Mouse (Mus musculus): ENCODE results near the gene Pkd1l3.

Pkd1l3 gene

DNA sequence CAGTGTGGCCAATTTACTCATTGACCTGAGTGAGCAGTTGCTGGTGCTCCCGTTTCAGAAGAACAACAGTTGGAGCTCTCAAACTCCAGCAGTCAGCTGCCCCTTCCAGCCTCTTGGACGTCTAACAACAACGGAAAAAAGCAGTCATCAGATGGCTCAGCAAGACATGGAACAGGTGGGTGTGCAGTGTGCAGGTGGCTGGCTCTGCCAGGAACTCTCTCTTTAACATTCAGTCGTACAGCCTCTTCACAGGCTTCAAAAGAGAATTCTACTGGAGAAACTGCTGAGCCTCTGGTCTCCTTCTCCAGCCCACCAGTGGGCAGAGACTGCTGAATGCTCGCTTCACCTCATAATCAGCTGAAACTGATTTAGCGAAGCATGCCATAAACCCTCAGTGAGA is 14.3 kb downstream of the Pkd1l3 start:
- DNase-seq (ENCODE audit: low spot score in 2 of 2): peak in 1 of 2 experiments; percentile 47

DNA sequence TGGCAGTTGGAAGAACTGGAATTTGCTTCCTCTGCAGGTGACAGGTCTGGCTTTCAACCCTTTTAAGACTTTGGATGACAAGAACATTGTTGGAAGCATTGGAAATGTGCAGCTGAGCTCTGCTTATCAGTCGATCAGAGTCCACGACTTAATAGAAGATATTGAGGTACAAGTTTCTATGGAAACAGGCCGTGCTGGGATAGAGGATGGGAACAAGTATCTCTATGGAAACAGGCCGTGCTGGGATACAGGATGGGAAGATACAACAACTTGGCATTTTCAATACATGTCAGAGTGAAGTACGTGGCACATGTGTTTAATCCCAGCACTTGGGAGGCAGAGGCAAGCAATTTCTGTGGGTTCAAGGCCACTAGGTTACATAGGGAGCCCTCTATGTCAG is 18.2 kb downstream of the Pkd1l3 start:
- DNase-seq (ENCODE audit: low spot score in 2 of 2): no peak

DNA sequence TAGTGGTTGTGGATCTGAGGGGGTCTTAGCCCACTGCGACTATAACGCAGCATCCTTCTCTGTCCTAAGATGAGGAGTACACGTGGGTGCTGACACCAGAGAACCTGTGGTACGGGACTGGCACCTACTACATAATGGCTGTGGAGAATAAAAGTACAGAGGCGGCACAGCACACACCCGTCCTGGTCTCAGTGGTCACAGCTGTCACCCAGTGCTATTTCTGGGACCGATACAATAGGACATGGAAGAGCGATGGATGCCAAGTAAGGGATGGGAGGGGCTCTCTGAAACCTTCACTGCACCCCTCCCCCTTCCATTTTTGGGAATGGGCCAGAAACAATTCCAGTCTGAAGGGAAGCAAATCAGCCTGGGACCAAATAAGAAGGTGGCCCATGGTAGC is 20.8 kb downstream of the Pkd1l3 start:
- no peak for DNase-seq (ENCODE audit: low spot score in 2 of 2)

DNA sequence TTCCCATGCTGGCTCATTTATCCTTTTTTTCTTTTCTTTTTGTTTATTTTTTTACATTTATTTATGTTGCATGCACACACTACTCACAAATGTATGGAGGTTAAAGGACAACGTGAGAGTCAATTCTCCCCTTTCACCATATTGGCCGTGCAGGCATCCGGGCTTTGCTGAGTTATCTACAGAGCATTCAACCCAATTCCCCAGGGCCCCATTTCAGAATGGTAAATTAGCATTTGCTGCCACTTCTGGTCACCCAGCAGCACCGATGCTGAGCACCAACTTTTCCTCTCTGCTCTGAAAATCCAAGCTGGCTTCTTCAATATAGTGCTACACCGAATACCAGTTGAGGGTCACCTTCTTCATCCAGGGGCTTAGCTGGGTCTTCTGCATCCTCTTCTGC is 24.5 kb downstream of the Pkd1l3 start:
- DNase-seq (ENCODE audit: low spot score in 2 of 2): no peak

DNA sequence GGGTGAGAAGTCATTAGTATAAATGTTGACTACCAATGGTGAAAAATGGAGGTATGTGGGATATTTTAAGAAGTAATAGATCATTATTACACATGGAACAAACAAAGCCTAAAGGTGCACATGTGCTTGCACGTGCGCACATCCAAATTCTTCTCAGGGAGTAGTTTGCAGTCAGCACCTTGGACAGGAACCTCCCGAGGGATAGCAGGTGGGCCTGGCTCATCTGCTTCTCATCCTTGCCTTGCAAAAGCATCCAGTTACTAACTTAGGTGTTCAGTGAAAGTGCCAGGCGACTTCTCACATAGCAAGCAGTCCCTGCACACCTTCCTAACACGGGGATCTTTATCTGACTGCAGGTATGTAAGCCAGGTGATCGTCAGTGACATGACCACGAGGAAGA is 26.1 kb downstream of the Pkd1l3 start:
- no peak for DNase-seq (ENCODE audit: low spot score in 2 of 2)

DNA sequence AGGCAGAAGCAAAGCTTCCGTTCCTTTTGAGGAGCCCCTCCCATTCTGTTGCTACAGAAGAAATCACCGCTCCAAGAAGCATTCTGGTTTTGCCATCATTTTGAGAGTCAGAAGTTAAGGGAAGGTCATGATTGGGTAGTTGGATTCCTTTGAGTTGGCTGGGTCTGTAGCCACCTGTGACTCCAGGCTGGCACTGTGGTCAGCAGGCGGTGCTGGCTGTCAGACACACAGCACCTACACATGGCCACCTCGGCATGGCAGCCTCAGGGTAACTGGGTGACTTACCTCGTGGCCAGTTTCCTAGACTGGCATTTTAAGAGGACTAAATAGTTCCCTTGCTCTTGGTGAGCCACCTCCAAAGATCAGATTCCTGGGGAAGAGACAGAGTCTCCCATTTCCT is 26.9 kb downstream of the Pkd1l3 start:
- no peak for DNase-seq (ENCODE audit: low spot score in 2 of 2)

DNA sequence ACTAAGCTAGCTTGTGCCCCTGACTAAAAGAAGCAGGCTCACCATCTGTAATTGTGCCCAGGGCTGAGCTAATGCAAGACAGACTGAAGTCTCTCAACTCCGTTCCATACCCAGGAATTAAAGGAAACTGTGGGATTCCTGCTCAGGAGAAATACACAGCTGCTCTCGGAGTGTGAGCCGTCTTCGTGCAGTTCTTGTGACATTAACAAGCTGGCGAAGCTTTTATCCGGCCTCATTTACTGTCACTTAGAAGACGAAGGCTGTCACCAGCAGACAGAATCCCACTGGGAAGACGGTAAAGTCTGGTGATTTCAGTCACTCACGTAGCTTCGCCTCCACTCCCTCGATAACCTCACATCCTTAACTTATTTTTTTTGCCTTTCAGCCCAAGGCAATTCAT is 33.0 kb downstream of the Pkd1l3 start:
- DNase-seq (ENCODE audit: low spot score in 2 of 2): no peak

DNA sequence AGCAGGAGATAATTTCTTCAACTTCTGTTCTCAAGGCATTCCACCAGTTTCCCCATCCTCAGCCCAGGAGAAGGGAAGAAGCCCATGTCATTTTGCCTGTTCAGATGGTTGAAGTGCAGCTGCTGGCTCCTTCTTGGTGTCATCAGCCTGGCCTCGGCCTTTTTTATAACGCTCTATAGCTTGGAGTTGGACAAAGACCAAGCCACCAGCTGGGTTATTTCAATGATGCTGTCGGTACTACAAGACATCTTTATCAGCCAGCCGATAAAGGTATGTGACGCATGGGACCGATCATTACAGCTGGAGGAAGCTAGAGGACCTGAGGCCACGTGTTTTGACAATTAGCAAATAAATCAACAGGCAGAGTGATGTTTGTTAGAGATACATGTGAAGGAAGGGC is 34.2 kb downstream of the Pkd1l3 start:
- DNase-seq (ENCODE audit: low spot score in 2 of 2): no peak

DNA sequence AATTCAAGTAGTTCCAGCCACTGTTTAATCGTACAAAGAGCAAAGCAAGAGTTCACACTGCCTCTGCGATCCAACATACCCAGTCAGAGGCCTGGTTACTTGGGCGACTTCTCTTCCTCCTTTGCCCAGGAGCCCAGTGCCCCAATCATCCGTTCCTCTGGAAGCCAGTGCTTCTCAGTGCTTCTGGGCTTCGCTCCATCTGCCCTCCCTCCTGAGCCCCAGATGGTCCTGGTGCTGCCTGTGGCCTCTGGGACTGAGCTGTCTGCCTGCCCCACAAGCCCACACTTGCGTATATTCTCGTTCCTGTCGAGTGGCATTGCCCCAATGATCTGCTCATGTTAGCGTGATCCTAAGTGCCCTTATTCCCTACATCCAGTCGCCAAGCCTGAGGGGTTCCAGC is 36.5 kb downstream of the Pkd1l3 start:
- no peak for DNase-seq (ENCODE audit: low spot score in 2 of 2)

DNA sequence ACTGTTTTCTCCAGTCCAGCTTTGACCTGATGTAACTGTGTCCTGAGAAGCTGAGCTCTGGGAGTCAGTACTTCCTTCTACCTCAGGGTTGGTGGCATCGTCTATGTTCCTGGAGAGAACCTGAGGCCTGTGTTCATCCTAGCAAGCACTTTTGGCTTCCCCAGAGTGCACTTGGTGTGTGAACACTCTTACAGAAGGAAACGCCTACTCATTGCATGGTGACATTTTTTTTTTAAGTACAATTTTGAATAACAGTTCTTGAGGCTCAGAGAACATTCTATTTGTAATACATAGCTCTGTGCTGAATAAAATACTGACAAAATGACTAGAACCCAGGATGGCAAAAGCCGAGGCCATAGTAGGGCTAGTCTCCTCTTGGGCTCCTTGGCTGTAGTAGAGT is 42.5 kb downstream of the Pkd1l3 start:
- DNase-seq (ENCODE audit: low spot score in 2 of 2): peak in 1 of 2 experiments; percentile 36

DNA sequence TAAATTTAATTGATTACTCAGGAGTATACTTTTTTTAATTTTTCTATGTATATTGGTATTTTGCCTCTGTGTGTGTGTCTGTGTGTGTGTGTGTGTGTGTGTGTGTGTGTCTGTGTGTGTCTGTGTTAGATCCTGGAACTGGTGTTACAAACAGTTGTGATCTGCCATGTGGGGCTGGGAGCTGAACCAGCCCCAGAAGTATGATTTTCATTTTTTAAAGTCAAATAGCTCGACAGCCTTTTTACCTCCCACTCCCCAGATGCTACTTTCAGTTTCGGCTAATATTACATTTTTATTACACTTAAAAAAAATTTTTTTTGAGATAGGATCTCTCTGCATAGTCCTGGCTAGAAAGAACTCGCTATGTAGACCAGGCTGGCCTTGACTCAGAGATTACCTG is 48.0 kb downstream of the Pkd1l3 start:
- DNase-seq (ENCODE audit: low spot score in 2 of 2): no peak

DNA sequence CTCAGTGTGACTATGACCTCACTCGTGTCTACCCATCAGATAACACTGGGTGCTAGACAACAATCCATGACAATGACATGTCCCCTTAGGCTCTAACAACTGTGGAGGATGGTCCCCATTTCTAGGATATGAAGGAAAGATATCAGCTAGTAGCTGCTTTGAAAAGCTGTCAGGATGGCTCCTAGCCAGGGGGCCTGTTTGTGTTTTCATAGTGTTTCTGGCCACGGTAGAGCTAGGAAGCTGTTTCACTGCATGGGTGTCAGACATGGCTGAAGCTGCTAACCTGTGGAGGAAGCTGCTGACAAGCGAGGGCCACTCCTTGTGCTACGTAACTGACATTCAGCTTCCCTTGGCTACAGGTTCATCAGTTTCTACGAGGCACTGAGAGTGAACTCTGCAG is 52.3 kb downstream of the Pkd1l3 start:
- no peak for DNase-seq (ENCODE audit: low spot score in 2 of 2)

DNA sequence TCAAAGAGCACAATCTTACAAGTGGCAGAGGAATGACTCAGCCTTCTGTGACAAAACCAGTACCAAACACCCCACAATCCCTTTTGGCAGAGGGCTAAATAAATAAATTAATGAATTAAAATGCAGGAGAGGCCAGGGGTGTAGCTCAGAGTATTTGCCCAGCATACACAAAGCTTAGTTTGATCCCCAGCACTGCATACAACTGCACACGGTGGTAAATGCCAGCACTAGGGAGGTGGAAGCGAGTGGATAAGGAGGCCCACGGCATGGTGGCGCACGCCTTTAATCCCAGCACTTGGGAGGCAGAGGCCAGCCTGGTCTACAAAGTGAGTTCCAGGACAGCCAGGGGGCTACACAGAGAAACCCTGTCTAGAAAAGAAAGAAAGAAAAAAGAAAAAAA is 58.3 kb downstream of the Pkd1l3 start:
- no peak for DNase-seq (ENCODE audit: low spot score in 2 of 2)

DNA sequence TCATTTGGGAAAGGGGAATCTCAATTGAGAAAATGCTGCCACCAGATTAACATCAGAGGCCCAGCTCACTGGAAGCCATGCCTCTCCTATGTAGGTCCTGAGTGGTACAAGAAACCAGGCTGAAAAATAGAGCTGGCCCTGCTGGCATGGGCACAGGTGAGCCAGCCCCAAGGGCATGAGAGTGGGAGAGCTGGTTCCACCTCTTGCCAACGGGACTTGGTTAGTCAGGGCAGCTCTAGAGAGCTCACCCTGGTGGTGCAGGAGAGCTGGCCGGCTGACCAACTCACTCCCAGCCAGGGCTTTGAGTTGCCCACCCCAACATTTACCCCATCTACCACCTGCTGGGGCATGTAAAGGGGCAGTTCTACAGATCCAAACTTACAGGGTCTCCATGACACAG is 59.3 kb downstream of the Pkd1l3 start:
- DNase-seq (ENCODE audit: low spot score in 2 of 2): no peak

DNA sequence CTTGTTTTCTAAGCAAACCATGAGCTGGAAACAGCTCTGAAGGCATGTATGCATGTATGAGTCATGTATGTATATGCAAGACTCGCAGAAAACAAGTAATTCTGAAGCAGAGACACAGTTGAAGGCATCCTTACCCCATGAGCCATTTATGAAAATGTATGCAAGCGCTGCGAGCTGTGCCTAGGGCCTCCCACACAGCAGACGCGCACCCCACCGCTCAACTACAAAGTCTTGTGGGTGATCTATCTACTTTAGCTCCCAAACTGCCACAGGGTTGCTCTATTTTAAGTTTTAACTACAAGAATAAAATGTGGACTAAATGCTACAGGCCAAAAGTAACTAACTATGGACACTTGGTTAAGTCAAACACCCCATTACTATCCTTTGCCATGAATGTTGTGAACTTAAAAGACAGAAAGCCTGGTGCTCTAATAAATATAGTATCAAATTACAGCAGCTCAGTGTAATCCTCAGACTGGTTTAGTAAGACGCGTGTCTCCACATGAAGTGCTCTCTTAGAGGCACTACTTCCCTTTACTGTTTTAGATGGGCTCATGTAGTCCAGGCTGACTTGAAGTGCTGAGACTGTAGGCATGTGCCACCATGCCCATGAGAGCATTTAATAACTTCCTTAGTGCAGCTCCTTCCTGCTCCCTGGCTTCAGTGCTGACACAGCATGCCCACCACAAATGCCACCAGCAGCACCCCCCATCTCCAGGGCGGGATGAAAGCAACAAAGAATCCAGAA is 61.8 kb downstream of the Pkd1l3 start:
- peak; percentile 38 to 58 for DNase-seq (ENCODE audit: low spot score in 2 of 2)

DNA sequence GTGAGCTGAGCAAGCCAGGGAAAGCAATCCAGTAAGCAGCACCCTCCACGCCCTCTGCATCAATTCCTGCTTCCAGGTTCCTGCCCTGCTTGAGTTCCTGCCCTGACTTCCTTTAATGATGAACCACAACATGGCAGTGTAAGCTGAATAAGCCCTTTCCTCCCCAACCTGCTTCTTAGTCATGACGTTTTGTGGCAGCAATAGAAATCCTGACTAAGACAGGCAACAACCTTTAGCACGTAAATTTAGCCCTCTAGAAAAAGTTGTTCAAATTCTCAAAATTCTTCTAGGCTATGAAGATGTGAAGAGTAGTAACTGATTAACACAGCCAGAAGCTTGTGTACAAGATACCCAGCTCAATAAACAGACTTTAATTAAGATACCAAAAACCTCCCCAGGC is 67.2 kb downstream of the Pkd1l3 start:
- DNase-seq (ENCODE audit: low spot score in 2 of 2): no peak

DNA sequence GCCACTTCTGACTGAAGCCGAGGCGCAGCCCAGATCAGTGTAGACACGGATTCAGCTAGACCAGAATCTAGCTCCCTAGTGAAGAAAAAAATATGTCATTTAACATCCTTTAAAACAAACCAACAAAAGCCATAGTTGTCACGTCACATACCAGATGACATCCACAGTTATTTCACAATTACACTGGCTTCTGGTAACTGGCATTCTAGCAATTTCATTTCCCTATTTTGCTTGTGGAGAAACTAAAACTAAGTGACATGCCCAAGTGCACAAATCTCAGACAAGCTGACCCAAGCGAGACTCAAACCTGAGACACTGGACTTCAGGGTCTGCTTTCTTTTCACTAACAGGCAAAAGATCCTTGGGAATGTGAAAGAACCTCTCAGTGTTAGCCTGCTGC is 67.8 kb downstream of the Pkd1l3 start:
- DNase-seq (ENCODE audit: low spot score in 2 of 2): no peak

DNA sequence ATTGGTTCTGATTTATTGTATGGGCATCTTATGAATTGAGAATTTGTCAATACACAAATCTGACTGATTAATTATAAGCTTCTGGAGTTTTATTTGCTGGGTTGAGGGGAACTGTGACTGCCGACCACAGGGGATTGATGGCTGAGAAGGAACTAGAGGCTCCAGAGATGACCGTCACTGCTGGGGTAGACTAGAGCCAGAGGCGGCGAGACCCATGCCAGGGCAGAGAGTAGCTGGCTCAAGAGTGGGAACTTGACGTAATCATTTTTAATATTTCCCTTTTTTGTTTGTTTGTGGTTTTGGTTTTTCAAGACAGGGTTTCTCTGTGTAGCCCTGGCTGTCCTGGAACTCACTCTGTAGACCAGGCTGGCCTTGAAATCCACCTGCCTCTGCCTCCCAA is 72.9 kb downstream of the Pkd1l3 start:
- DNase-seq (ENCODE audit: low spot score in 2 of 2): no peak

DNA sequence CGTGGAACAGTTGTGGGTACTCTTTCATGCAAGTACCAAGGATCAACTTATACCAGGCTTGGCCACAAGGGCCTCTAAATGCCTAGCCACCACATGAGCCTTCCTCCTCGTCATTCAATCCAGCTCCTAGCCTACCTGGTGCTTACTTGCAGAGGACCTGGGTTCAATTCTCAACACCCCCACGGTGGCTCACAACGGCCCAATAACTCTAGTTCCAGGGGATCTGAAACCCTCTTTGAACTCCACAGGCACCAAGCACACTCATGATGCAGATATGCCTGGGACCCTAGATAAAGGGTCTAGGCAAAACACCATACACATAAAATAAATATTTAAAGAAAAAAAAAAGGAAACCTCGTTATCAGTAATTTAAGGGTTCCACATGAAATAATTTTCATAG is 77.5 kb downstream of the Pkd1l3 start:
- DNase-seq (ENCODE audit: low spot score in 2 of 2): no peak

DNA sequence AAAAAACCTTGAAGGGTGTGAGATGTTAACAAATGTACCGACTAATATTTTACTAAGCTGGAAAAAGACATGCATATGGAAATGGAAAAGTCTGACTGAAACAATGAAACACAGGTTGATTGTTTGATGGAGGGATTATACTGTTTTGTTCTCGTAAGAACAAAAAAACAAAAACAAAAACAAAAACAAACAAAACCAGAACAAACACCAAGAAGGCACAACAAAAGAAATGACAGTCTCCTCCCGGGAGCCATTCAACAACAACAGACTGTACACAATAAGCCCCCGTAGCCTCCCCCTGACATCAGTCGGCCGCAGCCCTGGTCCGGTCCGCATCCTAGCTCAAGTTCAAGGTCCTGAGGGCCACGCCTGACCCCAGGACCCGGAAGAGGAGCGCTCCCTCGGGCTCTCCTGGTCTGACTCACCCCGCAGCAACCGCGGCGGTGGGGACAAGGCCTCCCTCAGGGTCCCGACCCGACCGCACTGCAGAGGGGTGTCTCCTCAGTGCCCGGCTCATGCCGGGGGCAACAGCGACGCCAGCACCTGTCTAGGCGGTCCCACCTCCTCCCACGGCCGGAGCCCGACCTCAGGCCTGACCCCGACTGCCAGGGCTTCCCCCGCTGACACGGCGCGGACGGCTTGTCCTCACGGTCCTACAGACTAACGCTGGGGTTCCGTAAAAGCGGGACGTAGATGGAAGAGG is 78.3 kb downstream of the Pkd1l3 start:
- DNase-seq (ENCODE audit: low spot score in 2 of 2): no peak

DNA sequence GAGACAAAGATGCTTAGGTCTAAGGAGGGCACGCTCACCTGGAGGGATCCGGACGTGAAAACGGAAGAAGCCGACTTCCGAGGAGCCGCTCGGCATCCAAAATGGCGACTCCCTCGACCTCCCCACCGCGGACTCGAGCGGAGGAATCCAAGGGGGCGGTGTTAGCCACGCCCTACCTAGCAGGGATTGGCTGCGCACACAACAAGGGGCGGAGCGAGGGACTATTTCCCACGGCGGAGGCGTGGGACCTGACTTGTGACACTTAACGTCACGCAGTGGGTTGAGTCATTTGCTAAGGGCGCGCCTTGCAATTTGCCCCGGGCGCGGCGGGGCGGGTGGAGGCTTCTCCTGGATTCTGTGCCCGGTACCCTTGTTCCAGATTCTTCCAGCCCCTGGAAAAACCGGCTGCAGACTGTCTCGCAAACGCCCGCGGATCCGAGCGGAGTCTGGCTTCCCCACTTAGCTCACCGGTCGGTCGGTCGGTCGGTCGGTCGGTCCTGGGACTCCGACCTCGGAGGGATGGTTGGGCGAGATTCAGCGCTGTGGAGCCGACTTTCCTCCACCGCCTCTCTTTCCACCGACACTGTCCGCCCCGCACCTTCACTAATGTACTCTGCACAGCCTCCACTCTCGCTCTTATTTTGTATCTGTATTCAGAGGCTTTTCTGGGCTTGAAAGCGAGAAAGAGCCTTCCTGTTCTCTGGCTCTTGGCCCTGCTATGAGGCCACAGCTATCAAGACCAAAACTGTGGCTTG is 79.0 kb downstream of the Pkd1l3 start, which contains the start of gene Ist1:
Gene Ist1 (minus strand): TSS at position 115 of the 755 bp plus-strand sequence.
- peak; percentile 91 to 98 for DNase-seq (ENCODE audit: low spot score in 2 of 2)

DNA sequence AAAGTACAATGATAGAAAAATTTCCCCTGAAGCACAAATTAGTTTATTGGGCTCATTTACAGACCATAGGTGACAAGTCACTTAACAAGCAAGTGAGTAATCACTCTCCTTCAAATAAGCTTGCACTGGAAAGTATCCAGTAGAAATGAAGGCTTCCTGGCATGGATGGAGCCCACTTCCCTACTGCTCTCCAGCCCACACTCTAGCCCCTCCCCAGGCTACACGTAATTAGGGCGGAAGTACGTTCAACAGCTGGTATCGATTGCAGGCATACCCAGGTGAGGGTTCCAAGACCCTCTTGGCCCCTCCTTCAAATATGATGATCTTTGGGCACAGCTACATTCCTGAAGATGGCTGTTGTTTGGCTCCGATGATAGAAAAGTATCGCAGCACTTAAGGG is 79.8 kb downstream of the Pkd1l3 start:
- no peak for DNase-seq (ENCODE audit: low spot score in 2 of 2)

DNA sequence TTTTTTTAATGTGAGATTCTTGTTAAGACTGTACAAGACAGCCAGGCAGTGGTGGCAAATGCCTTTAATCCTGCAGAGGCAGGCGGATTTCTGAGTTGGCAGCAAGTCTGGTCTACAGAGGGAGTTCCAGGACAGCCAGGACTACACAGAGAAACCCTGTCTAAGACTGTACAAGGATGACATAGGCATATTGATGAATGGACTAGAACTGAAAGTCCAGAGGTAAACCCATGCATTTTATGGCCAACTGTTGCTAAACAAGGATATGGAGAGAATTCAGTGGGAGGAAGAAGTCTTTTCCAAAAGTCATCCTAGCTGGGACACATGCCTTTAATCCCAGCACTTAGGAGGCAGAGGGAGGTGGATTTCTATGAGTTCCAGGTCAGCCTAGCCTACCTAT is 83.4 kb downstream of the Pkd1l3 start:
- DNase-seq (ENCODE audit: low spot score in 2 of 2): no peak

All from left cerebral cortex, adult 9 months (tissue).